Mouse (Mus musculus) Patski (cell line): ENCODE data around the gene Riiad1. TPM values are rescaled to one million over a fixed set of nuclear protein-coding genes. Genes with fewer than 3 reads are reported as not detected.

ENCODE experiments used
- ATAC-seq: fragments of 100-300 bp; one replicate; pipeline ENCODE4 v1.8.0; 2021
- CTCF ChIA-PET: fragments of 350-600 bp; sonication (Branson Sonifier 250); formaldehyde crosslinking; loops from one replicate; lab custom pipeline; 2022; ENCODE audit warnings: inconsistent platforms; lab: Charles Lee
- POLR2A ChIA-PET: fragments of 350-600 bp; sonication (Branson Sonifier 250); formaldehyde crosslinking; loops from one replicate; lab custom pipeline; 2022; ENCODE audit warnings: antibody characterized with exemption, inconsistent platforms; lab: Charles Lee
- DNase-seq: peaks from one replicate; pipeline ENCODE4 v3.0.0-alpha.2; 2011; ENCODE audit warnings: low read depth, low spot score
- H3K27me3 ChIP-seq: fragments of 371-371 bp; one replicate; pipeline ENCODE4 v1.5.1; 2021
- CTCF ChIP-seq: fragments of 100-300 bp; IDR thresholded peaks from one replicate; pipeline ENCODE4 v1.5.1; 2021
- in situ Hi-C: fragments of 300-500 bp; cut with MboI; formaldehyde crosslinking; loops from 3 replicates; pipeline ENCODE4 v1.11.1; 2018; ENCODE audit warnings: low pct_unique_long_range_greater_than_20kb, mixed read lengths
- polyA plus RNA-seq: library from polyadenylated mRNA; unstranded; gene quantifications from one replicate; pipeline ENCODE4 v1.2.3, GENCODE M21; 2021

Riiad1 gene
- polyA plus RNA-seq, 1 experiment from 2014 or later = 0.19 TPM

DNA sequence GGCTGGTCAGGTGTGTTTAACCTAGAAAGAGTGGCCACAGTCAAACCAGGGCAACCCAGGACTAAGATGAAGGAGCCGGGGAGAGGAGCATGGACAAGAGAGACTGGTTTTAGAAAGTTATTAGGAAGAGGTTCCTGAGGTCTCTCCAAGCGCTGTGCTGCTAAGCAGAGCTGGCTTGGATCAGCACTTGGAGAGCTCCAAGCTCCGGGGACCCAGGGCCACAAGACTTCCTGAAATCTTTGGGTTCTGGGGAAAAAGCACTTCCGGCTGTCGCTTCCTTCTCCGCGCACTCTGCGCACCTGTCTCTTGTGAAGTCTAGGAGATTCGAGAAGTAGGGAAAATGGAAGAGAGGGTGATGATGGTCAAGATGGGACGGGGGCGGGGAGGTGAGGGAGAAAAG, 577 bp downstream of the Riiad1 start:
- POLR2A ChIA-PET = no interaction called here
- DNase-seq = no peak
- TF ChIP-seq CTCF = no peak
- no peak for ATAC-seq
- in situ Hi-C loops = loop anchor here (25.0 kb wide), 1 partner anchor 717 kb away; the partner anchor contains the start of gene Gm5773
- no peaks in the 10 kb centered on the region for H3K27me3 ChIP-seq
- CTCF ChIA-PET = interaction anchor here (1.5 kb wide), 1 partner anchor 10 kb away, joined by 4 read pairs; no protein-coding TSS in a partner anchor

GRCm38 (mm10) chr3:94478591-94479169, 1.5 kb downstream of the Riiad1 start:
- no peaks in the 10 kb centered on the region for H3K27me3 ChIP-seq
- ChIA-PET CTCF (interaction anchor here (1.0 to 1.5 kb wide), 2 partner anchors 11 to 30 kb away, joined by 3 to 4 read pairs; no protein-coding TSS in a partner anchor), POLR2A (no interaction called here)
- TF ChIP-seq CTCF = no peak
- DNase-seq (no peak), ATAC-seq (no peak)
- in situ Hi-C loops = loop anchor here (25.0 kb wide), 1 partner anchor 716 kb away; the partner anchor contains the start of gene Gm5773

DNA sequence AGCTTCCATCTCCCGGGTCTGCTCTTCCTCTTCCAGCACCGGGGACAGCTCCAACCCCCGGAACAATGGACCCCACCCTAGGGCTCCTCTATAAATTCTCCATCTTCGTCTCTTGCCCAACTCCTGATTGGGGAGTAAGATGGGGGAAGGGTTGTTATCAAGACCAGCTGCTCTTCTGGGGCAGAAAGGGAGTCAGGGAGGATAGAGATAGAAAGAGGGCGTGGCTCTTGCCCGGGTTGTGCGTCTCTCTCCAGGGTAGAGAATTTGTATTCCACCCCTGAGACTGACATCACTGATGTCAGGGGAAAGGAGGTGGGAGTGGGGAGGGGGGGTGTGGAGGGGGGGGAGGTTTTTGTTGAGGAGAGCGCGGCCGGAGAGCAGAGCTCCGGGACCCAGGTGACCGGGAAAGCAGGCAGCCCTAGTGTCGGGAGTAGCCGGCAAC, 2.1 kb downstream of the Riiad1 start, which contains the start of gene Celf3:
Gene Celf3, plus strand, starts transcription at position 315 of the 442 bp plus-strand sequence.
- no peak for ATAC-seq
- DNase-seq = no peak
- in situ Hi-C loops = loop anchor here (25.0 kb wide), 1 partner anchor 716 kb away; the partner anchor contains the start of gene Gm5773
- ChIA-PET CTCF (interaction anchor here (1.0 to 1.5 kb wide), 3 partner anchors 11 to 29 kb away, joined by 3 to 4 read pairs (median 4); no protein-coding TSS in a partner anchor), POLR2A (no interaction called here)
- TF ChIP-seq CTCF = no peak
- no peaks in the 10 kb centered on the region for H3K27me3 ChIP-seq

DNA sequence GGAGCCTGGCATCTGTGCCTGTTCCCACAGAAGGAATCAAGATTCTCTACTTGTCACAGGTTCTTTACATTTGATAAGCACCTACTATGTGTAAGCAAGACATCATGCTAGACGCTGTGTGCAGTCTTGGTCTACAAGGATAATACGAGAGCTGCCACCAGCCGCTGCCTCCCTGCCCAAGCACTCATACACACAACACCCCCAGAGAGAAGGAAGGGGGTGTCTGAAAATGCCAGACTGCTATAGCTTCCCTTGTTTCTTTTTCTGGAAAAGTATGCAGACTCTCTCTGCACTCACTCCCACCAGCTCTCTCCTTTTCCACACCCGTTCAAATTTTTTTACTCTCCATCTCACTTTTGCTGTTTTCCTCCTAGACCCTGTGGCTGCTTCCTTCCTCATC, 2.7 kb downstream of the Riiad1 start:
- ATAC-seq = no peak
- H3K27me3 ChIP-seq = no peaks in the 10 kb centered on the region
- in situ Hi-C loops = loop anchor here (25.0 kb wide), 1 partner anchor 715 kb away; the partner anchor contains the start of gene Gm5773
- no peak for DNase-seq
- no peak for TF ChIP-seq CTCF
- ChIA-PET POLR2A (no interaction called here), CTCF (interaction anchor here (1.2 kb wide), 1 partner anchor 21 kb away, joined by 4 read pairs; no protein-coding TSS in a partner anchor)

DNA sequence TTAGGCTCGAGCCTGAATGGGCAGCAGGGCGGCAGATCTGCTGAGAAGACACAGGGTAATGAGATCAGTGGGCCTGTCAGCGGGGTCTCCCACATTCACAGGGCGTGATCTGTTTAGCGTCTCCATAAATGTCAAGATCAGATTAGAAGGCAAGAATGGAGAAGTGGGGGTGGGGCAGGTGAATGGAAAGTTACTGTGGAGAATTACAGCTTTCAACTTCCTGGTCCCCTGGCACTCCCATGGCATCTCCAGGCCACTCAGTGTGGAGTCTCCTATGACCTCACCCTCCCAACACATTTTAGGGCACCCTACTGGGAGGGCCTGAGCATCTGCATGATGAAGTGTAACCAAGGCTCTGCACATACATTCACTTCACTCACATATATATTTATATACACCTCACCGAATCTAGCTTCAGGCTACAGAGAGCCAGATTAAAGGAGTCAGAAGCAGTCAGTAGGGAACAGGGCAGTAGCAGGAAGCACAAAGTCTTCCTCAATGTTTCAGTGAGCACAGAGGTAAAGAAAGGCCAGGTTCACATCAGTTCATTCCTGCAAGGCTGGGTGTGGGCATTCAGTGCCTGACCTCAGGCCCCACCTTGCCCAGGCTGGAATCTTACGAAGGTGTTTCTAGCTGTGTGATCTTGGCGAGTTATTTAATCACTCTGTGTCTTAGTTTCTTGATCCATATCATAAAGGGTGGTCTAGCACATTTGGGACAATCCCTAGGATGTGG, 3.7 kb downstream of the Riiad1 start:
- DNase-seq (no peak), ATAC-seq (no peak)
- in situ Hi-C loops = loop anchor here (25.0 kb wide), 1 partner anchor 714 kb away; the partner anchor contains the start of gene Gm5773
- H3K27me3 ChIP-seq = no peaks in the 10 kb centered on the region
- ChIA-PET POLR2A (no interaction called here), CTCF (interaction anchor here (0.9 to 1.2 kb wide), 2 partner anchors 11 to 20 kb away, joined by 3 to 4 read pairs; no protein-coding TSS in a partner anchor)
- TF ChIP-seq CTCF = no peak

- POLR2A ChIA-PET = interaction anchor here (0.5 to 1.2 kb wide), 3 partner anchors 17 to 363 kb away, joined by 4 to 5 read pairs (median 4); no protein-coding TSS in a partner anchor
- in situ Hi-C loops = no loop called here
- CTCF ChIA-PET = interaction anchor here (0.7 to 2.1 kb wide), 5 partner anchors 12 to 27 kb away, joined by 3 to 5 read pairs (median 3); no protein-coding TSS in a partner anchor
- no peaks in the 10 kb centered on the region for H3K27me3 ChIP-seq
- DNase-seq (no peak), ATAC-seq (peak; percentile 31)
- TF ChIP-seq CTCF = no peak
Measured at GRCm38 (mm10) chr3:94473567-94474232, 6.4 kb downstream of the Riiad1 start.

GRCm38 (mm10) chr3:94473115-94473505, 7.0 kb downstream of the Riiad1 start:
- no peaks in the 10 kb centered on the region for H3K27me3 ChIP-seq
- peak; percentile 54 for ATAC-seq
- ChIA-PET POLR2A (interaction anchor here (1.2 kb wide), 2 partner anchors 16 to 364 kb away, joined by 4 read pairs; no protein-coding TSS in a partner anchor), CTCF (interaction anchor here (0.8 to 2.1 kb wide), 6 partner anchors 12 to 128 kb away, joined by 3 to 5 read pairs (median 3); no protein-coding TSS in a partner anchor)
- in situ Hi-C loops = no loop called here
- TF ChIP-seq CTCF = no peak
- no peak for DNase-seq

- POLR2A ChIA-PET = interaction anchor here (0.6 to 1.2 kb wide), 3 partner anchors 16 to 364 kb away, joined by 3 to 4 read pairs (median 4); partner anchors contain the start of gene Cgn
Measured at GRCm38 (mm10) chr3:94472447-94473114, 7.6 kb downstream of the Riiad1 start.

GRCm38 (mm10) chr3:94468931-94469330, 11.2 kb downstream of the Riiad1 start:
- DNase-seq (no peak), ATAC-seq (no peak)
- CTCF ChIA-PET = interaction anchor here (1.3 to 1.7 kb wide), 3 partner anchors 12 to 133 kb away, joined by 3 to 6 read pairs (median 3); no protein-coding TSS in a partner anchor
- POLR2A ChIA-PET = interaction anchor here (1.0 kb wide), 1 partner anchor 12 kb away, joined by 4 read pairs; no protein-coding TSS in a partner anchor
- in situ Hi-C loops = no loop called here
- no peak for TF ChIP-seq CTCF
- H3K27me3 ChIP-seq = no peaks in the 10 kb centered on the region

More at GRCm38 (mm10) chr3:94472447-94473114, 7.6 kb downstream of the Riiad1 start:
- no peaks in the 10 kb centered on the region for H3K27me3 ChIP-seq
- ATAC-seq (no peak), DNase-seq (no peak)
- in situ Hi-C loops = no loop called here
- TF ChIP-seq CTCF = no peak
- CTCF ChIA-PET = interaction anchor here (0.8 to 2.1 kb wide), 7 partner anchors 11 to 129 kb away, joined by 3 to 5 read pairs (median 3); no protein-coding TSS in a partner anchor
